Mouse (Mus musculus): ENCODE data around the gene Krt79.

The Krt79 gene

GRCm38 (mm10) chr15:101940274-101940829, at the start of gene Krt79:
Gene Krt79, minus strand, starts transcription at chr15:101940324.
- DNase-seq (ENCODE audit: low spot score in 2 of 2), result no peak

GRCm38 (mm10) chr15:101988714-101989113, 48.6 kb upstream of the Krt79 start:
- no peak for DNase-seq (ENCODE audit: low spot score in 2 of 2)

GRCm38 (mm10) chr15:101988119-101988518, 48.0 kb upstream of the Krt79 start:
- DNase-seq (ENCODE audit: low spot score in 2 of 2), result peak; percentile 56 to 68

GRCm38 (mm10) chr15:101984746-101985145, 44.6 kb upstream of the Krt79 start:
- no peak for DNase-seq (ENCODE audit: low spot score in 2 of 2)

GRCm38 (mm10) chr15:101983949-101984601, 44.0 kb upstream of the Krt79 start:
- peak; percentile 61 to 79 for DNase-seq (ENCODE audit: low spot score in 2 of 2)

GRCm38 (mm10) chr15:101983315-101983948, 43.3 kb upstream of the Krt79 start:
- no peak for DNase-seq (ENCODE audit: low spot score in 2 of 2)

GRCm38 (mm10) chr15:101980849-101981248, 40.7 kb upstream of the Krt79 start:
- DNase-seq (ENCODE audit: low spot score in 2 of 2), result no peak

GRCm38 (mm10) chr15:101977043-101977726, 37.1 kb upstream of the Krt79 start:
- DNase-seq (ENCODE audit: low spot score in 2 of 2), result peak; percentile 74 to 84

- DNase-seq (ENCODE audit: low spot score in 2 of 2), result no peak
Observed at GRCm38 (mm10) chr15:101976641-101977040, 36.5 kb upstream of the Krt79 start.

- DNase-seq (ENCODE audit: low spot score in 2 of 2), result peak; percentile 40 to 59
Observed at GRCm38 (mm10) chr15:101976023-101976422, 35.9 kb upstream of the Krt79 start.

- no peak for DNase-seq (ENCODE audit: low spot score in 2 of 2)
Observed at GRCm38 (mm10) chr15:101974083-101974845, 34.1 kb upstream of the Krt79 start.

- DNase-seq (ENCODE audit: low spot score in 2 of 2), result peak; percentile 64 to 71
Observed at GRCm38 (mm10) chr15:101973414-101974077, 33.4 kb upstream of the Krt79 start.

- no peak for DNase-seq (ENCODE audit: low spot score in 2 of 2)
Observed at GRCm38 (mm10) chr15:101970536-101970935, 30.4 kb upstream of the Krt79 start.

- no peak for DNase-seq (ENCODE audit: low spot score in 2 of 2)
Observed at GRCm38 (mm10) chr15:101966808-101967207, 26.7 kb upstream of the Krt79 start.

GRCm38 (mm10) chr15:101958891-101959290, 18.8 kb upstream of the Krt79 start:
- DNase-seq (ENCODE audit: low spot score in 2 of 2), result no peak

GRCm38 (mm10) chr15:101954187-101954586, 14.1 kb upstream of the Krt79 start, which contains the start of gene Krt78:
Gene Krt78, minus strand, starts transcription at chr15:101954287.
- DNase-seq (ENCODE audit: low spot score in 2 of 2), result no peak

- DNase-seq (ENCODE audit: low spot score in 2 of 2), result no peak
Observed at GRCm38 (mm10) chr15:101952733-101953474, 12.8 kb upstream of the Krt79 start.

- no peak for DNase-seq (ENCODE audit: low spot score in 2 of 2)
Observed at GRCm38 (mm10) chr15:101945430-101945829, 5.3 kb upstream of the Krt79 start.

- no peak for DNase-seq (ENCODE audit: low spot score in 2 of 2)
Observed at GRCm38 (mm10) chr15:101941948-101942347, 1.8 kb upstream of the Krt79 start.

GRCm38 (mm10) chr15:101938600-101939308, 1.4 kb downstream of the Krt79 start:
- no peak for DNase-seq (ENCODE audit: low spot score in 2 of 2)

Measured in spleen, postnatal 36 days (tissue).